Mouse (Mus musculus): ENCODE data around the gene Pias3.
"Not testable (repeated sequence)": the region's sequence is repeated elsewhere in the genome, so short reads cannot be mapped to it uniquely, and the experiment has no call there.

Gene Pias3

GRCm38 (mm10) chr3:96696198-96696765 is at the start of gene Pias3:
Gene Pias3, plus strand, starts transcription at chr3:96696384.
- DNase-seq (ENCODE audit: low read depth in 1 of 2, low spot score in 2 of 2): peak; percentile 40 to 57

GRCm38 (mm10) chr3:96647365-96647764 is 48.8 kb upstream of the Pias3 start:
- DNase-seq (ENCODE audit: low read depth in 1 of 2, low spot score in 2 of 2): no peak

GRCm38 (mm10) chr3:96660901-96661300 is 35.3 kb upstream of the Pias3 start:
- DNase-seq (ENCODE audit: low read depth in 1 of 2, low spot score in 2 of 2): no peak

- DNase-seq (ENCODE audit: low read depth in 1 of 2, low spot score in 2 of 2): no peak
Measured at GRCm38 (mm10) chr3:96662731-96663316, 33.4 kb upstream of the Pias3 start.

- peak in 1 of 2 experiments; percentile 40 for DNase-seq (ENCODE audit: low read depth in 1 of 2, low spot score in 2 of 2)
Measured at GRCm38 (mm10) chr3:96663432-96664239, 32.5 kb upstream of the Pias3 start.

GRCm38 (mm10) chr3:96665732-96666363 is 30.3 kb upstream of the Pias3 start:
- not testable (repeated sequence) for DNase-seq (ENCODE audit: low read depth in 1 of 2, low spot score in 2 of 2)

GRCm38 (mm10) chr3:96666916-96667315 is 29.3 kb upstream of the Pias3 start:
- no peak for DNase-seq (ENCODE audit: low read depth in 1 of 2, low spot score in 2 of 2)

- no peak for DNase-seq (ENCODE audit: low read depth in 1 of 2, low spot score in 2 of 2)
Measured at GRCm38 (mm10) chr3:96667316-96667715, 28.9 kb upstream of the Pias3 start.

GRCm38 (mm10) chr3:96668424-96669067 is 27.6 kb upstream of the Pias3 start:
- DNase-seq (ENCODE audit: low read depth in 1 of 2, low spot score in 2 of 2): no peak

- peak; percentile 42 to 51 for DNase-seq (ENCODE audit: low read depth in 1 of 2, low spot score in 2 of 2)
Measured at GRCm38 (mm10) chr3:96669727-96670468, 26.3 kb upstream of the Pias3 start, which contains the start of gene Ankrd35. Gene Ankrd35, plus strand, starts transcription at chr3:96670131.

GRCm38 (mm10) chr3:96671519-96671918 is 24.7 kb upstream of the Pias3 start:
- DNase-seq (ENCODE audit: low read depth in 1 of 2, low spot score in 2 of 2): no peak

GRCm38 (mm10) chr3:96673514-96673913 is 22.7 kb upstream of the Pias3 start:
- DNase-seq (ENCODE audit: low read depth in 1 of 2, low spot score in 2 of 2): no peak

- DNase-seq (ENCODE audit: low read depth in 1 of 2, low spot score in 2 of 2): no peak
Measured at GRCm38 (mm10) chr3:96674442-96674841, 21.7 kb upstream of the Pias3 start.

GRCm38 (mm10) chr3:96675171-96675570 is 21.0 kb upstream of the Pias3 start:
- DNase-seq (ENCODE audit: low read depth in 1 of 2, low spot score in 2 of 2): no peak

- DNase-seq (ENCODE audit: low read depth in 1 of 2, low spot score in 2 of 2): no peak
Measured at GRCm38 (mm10) chr3:96675690-96676089, 20.5 kb upstream of the Pias3 start.

GRCm38 (mm10) chr3:96678456-96678855 is 17.7 kb upstream of the Pias3 start:
- no peak for DNase-seq (ENCODE audit: low read depth in 1 of 2, low spot score in 2 of 2)

- DNase-seq (ENCODE audit: low read depth in 1 of 2, low spot score in 2 of 2): no peak
Measured at GRCm38 (mm10) chr3:96679159-96679674, 17.0 kb upstream of the Pias3 start.

GRCm38 (mm10) chr3:96680269-96680956 is 15.8 kb upstream of the Pias3 start:
- DNase-seq (ENCODE audit: low read depth in 1 of 2, low spot score in 2 of 2): no peak

GRCm38 (mm10) chr3:96683496-96683895 is 12.7 kb upstream of the Pias3 start:
- no peak for DNase-seq (ENCODE audit: low read depth in 1 of 2, low spot score in 2 of 2)

Data from monocyte, adult 2 months (primary cell).